Mouse (Mus musculus): ENCODE measurements around the gene Cav2. TPM values are rescaled to one million over a fixed set of nuclear protein-coding genes. Genes with fewer than 3 reads are reported as not detected.

The Cav2 gene
- total RNA-seq, 2 experiments from 2014 or later, result 13.8 to 24.2 TPM

- TF ChIP-seq CTCF (IDR thresholded peaks at IDR 0.05), result no peak
- intact Hi-C loops (cut with DNase I), result loop anchor here (2.0 kb wide), 2 partner anchors 25 to 111 kb away; partner anchors contain the start of gene Cav1
- H3K27ac ChIP-seq, result peak overlapping the region; percentile 91
These were observed 740 bp downstream of the Cav2 start for GRCm38 (mm10) chr6:17281757-17282092.

DNA sequence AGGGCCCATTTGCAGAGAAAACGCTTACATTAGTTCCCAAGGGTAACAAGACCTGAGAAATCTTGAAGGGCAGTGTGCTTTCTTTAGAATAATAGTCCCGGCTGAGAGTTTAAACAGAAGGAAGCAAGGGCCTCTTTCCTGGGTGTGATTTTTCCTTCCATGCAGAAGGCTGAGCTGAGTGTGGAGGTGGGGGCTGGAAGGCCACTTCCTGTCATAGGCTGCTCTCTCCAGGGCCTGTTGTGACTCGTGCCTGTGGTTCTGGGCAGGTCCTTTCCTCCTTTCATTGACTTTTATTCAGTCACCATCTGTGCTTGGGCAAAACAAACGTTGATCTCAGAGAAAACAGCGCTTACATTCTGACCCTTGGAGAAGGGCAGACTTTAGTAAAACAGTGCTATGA lies 1.2 kb downstream of the Cav2 start:
- no peak for TF ChIP-seq CTCF (IDR thresholded peaks at IDR 0.05)
- H3K4me3 ChIP-seq, result peak overlapping the region; percentile 87
- intact Hi-C loops (cut with DNase I), result no loop called here
- H3K27ac ChIP-seq, result peak overlapping the region; percentile 91
- peak; percentile 32 for DNase-seq

More at GRCm38 (mm10) chr6:17281757-17282092, 740 bp downstream of the Cav2 start:
- DNase-seq, result no peak
- H3K4me3 ChIP-seq, result peak overlapping the region; percentile 87

DNA sequence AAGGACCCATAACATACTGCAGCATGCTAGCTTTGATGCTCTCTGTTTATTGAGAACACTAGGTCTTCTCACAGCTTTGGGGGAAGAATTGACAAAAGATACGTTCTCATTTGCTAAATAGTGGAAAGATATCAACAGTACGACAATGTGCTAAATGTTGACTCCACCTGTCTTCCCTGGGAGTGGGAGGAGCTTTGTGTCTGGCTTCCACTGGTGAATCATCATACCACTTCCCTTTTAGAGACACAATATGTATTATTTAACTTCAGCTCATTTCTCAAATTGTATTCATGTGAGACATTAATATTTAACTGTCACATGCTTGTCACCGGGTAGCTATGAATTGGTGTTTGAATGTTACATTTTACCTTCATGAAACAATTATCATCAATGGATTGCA lies 2.8 kb downstream of the Cav2 start:
- no peak for DNase-seq
- no peak for TF ChIP-seq CTCF (IDR thresholded peaks at IDR 0.05)
- intact Hi-C loops (cut with DNase I), result no loop called here
- Histone ChIP-seq H3K27ac (peak overlapping the region; percentile 91), H3K4me3 (peak overlapping the region; percentile 87)

DNA sequence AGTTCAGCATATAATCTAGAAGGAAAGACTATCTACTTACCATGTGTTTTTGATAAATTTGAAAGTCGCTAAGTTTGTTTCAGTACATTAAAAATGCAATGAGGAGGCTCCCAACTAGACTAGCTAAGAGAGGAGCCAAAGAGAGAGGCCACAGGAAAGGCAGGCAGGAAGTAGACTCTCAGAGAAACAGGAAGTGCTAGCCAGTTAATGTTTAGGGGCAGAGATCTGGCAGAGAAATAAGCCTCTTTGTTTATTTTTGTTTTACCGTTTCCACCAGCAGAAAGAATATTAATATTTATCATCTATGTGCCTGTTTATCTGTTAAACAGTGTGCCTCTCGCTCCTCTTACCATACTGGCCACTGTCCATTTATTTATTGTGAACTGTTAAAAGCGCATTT lies 5.4 kb downstream of the Cav2 start:
- no peak for TF ChIP-seq CTCF (IDR thresholded peaks at IDR 0.05)
- intact Hi-C loops (cut with DNase I), result no loop called here
- Histone ChIP-seq H3K4me3 (peak overlapping the region; percentile 33), H3K27ac (peak overlapping the region; percentile 62)
- DNase-seq, result no peak

- intact Hi-C loops (cut with DNase I), result no loop called here
- DNase-seq, result no peak
- TF ChIP-seq CTCF (IDR thresholded peaks at IDR 0.05), result no peak
- H3K4me3 ChIP-seq, result no peak overlapping the region
- H3K27ac ChIP-seq, result no peak overlapping the region
These were observed 14.1 kb downstream of the Cav2 start for GRCm38 (mm10) chr6:17295116-17295515.

GRCm38 (mm10) chr6:17305954-17306601 lies 25.1 kb downstream of the Cav2 start, which contains the start of gene Cav1:
TSS of gene Cav1 (plus strand) at chr6:17306335.
- peak within 1 kb of the TSS; percentile 95 for H3K27ac ChIP-seq
- TF ChIP-seq CTCF (IDR thresholded peaks at IDR 0.05), result peak; percentile 20; the same call in 1 of the 2 replicates
- DNase-seq, result peak; percentile 89
- intact Hi-C loops (cut with DNase I), result loop anchor here (2.0 to 5.0 kb wide), 5 partner anchors 25 to 195 kb away; partner anchors contain the start of gene Cav2
- peak within 1 kb of the TSS; percentile 88 for H3K4me3 ChIP-seq

GRCm38 (mm10) chr6:17306602-17307325 lies 25.8 kb downstream of the Cav2 start:
- TF ChIP-seq CTCF (IDR thresholded peaks at IDR 0.05), result no peak
- peak overlapping the region; percentile 95 for H3K27ac ChIP-seq
- peak overlapping the region; percentile 88 for H3K4me3 ChIP-seq
- intact Hi-C loops (cut with DNase I), result loop anchor here (2.0 to 5.0 kb wide), 5 partner anchors 26 to 196 kb away; partner anchors contain the start of gene Cav2
- DNase-seq, result peak; percentile 39

GRCm38 (mm10) chr6:17307461-17308115 lies 26.6 kb downstream of the Cav2 start:
- Histone ChIP-seq H3K27ac (peak overlapping the region; percentile 95), H3K4me3 (peak overlapping the region; percentile 88)
- peak; percentile 94 for TF ChIP-seq CTCF (IDR thresholded peaks at IDR 0.05)
- DNase-seq, result peak; percentile 89
- intact Hi-C loops (cut with DNase I), result loop anchor here (2.0 to 5.0 kb wide), 5 partner anchors 27 to 197 kb away; partner anchors contain the start of gene Cav2

DNA sequence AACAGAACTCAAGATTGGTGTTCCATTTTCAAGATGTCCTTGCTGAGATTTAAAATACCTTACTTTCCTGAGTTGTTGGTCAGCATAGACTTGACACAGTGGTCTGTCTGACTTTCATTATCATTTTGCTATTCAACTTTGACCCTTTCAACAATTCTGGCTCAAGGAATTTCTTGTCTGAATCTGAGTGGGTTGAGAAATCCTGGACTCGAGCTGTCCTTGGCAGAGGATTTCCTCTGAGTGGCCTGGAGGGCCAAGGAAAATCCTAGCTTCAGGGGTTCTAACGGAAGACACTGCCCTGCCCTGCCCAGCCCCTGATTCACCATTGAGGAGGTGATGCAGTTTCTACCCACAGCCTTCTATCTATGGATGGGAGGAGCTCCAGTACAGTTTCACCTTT lies 27.7 kb downstream of the Cav2 start:
- peak; percentile 51 for DNase-seq
- Histone ChIP-seq H3K27ac (peak overlapping the region; percentile 95), H3K4me3 (peak overlapping the region; percentile 88)
- intact Hi-C loops (cut with DNase I), result loop anchor here (5.0 kb wide), 2 partner anchors 49 to 111 kb away; no protein-coding TSS in a partner anchor
- TF ChIP-seq CTCF (IDR thresholded peaks at IDR 0.05), result no peak

GRCm38 (mm10) chr6:17309260-17309659 lies 28.3 kb downstream of the Cav2 start:
- peak; percentile 34 for DNase-seq
- intact Hi-C loops (cut with DNase I), result loop anchor here (5.0 kb wide), 2 partner anchors 48 to 112 kb away; no protein-coding TSS in a partner anchor

GRCm38 (mm10) chr6:17314241-17314640 lies 33.3 kb downstream of the Cav2 start:
- peak overlapping the region; percentile 95 for H3K27ac ChIP-seq
- intact Hi-C loops (cut with DNase I), result loop anchor here (5.0 kb wide), 1 partner anchor 33 kb away; no protein-coding TSS in a partner anchor
- no peak for DNase-seq
- TF ChIP-seq CTCF (IDR thresholded peaks at IDR 0.05), result no peak
- H3K4me3 ChIP-seq, result peak overlapping the region; percentile 88

More at GRCm38 (mm10) chr6:17309260-17309659, 28.3 kb downstream of the Cav2 start:
- Histone ChIP-seq H3K4me3 (peak overlapping the region; percentile 88), H3K27ac (peak overlapping the region; percentile 95)
- TF ChIP-seq CTCF (IDR thresholded peaks at IDR 0.05), result no peak

Measured in gastrocnemius, adult 2 months (tissue).